Mouse (Mus musculus): ENCODE measurements at regions not wholly inside any gene's neighbourhood (a gene's known extent, or its start where the extent isn't known, plus 50 kb on each side); places are given as distances from the start of the nearest gene placed in this dataset.

DNA sequence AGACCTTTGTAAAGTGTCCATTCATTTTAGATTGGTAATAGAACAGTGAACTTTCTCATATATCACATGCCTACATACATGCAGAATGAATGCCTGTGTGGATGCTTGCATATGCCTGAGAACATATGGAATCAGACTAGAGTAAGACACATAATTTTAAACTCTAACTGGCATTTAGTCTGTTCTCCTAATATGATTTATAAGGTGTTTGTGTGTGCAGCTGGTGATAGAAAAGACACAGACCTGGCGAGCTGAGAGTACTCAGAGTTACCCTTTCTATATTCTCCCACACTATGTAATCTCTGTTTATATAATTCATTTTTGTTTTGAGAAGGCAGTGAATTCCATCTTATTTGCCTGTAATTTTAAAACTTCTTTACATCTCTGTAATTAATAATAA, 517.4 kb upstream of the Fam241a start:
- no peak for DNase-seq

DNA sequence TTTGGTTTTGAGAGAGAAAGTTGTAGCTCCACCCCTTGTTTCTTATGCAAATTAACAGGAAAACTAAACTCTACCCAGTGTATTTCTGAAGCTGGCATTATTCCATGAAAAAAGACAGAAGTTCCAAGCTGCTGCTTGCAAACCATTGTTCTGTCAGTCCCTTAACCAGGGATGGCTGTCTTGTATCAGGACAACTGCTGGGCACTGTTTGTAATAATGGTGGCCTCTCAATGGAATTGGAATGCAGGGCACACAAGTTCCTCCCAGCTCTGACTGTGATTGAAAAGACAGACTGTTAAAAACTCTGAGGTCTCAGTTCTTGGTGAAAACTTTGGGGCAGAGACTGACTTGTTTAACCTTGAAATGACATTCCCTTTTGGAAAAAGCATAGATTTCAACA, 516.0 kb upstream of the Fam241a start:
- DNase-seq = no peak

DNA sequence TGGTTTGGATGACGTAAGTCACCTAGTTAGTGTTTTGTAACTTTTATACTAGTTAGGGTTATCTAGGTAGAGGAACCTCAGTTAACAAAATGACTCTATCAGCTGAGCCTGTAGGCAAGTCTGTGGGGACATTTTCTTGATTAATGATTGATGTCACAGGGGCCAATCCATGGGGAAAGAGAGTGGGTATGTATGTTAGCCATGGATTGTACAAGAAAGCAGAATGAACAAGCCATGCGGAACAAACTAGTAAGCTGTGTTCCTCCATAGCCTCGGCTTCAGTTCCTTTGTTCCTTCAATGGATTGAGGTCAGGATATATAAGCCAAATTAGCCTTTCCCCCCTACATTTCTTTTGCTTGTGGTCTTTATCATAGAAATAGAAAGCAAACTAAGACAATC, 498.7 kb upstream of the Fam241a start:
- DNase-seq = no peak

DNA sequence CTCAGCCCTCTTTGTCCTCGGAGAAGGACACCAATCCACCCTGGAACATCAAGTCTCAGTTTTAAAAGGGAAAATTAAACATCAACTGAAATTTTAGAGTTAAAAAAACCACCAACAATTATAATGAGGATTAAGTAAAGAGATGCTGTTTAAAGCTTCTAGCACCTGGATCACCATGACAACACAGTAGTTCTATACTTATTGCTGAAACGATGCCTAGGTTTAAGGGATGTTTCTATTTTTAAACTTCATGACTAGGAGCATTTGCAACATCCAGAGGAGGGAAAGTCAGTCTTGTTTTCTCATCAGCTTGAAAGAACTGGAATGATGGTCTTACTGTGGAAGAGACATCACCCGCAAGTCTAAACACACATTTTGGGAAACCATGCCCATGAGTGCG, 484.5 kb upstream of the Fam241a start:
- no peak for DNase-seq

DNA sequence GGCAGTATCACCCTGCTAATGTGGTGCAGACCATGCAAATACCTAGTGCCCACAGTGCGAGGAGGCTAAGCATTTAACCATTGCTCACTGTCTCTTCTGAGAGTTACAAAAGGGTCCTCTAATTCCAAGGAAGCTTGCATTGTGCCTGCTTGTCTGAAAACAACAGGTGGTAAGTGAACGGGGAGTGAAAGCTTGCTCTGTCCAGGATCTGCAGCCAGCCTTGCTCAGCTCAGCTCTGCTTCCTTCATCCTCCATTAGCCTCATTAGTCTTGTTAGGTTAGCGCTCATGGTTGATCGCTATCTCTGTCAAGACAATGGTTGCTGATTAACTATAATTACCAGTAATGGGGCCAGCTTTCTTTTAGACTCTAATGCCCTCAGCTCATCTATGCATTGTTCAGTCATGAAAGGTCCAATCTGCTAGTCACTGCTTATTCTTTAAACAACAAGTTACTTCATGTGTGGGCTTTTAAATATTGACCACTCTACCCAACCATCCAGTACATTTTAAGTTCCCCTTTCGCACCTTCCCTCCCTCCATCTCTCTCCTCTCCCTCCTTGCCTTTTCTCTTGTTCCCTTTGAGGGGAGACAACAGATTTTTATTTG, 473.5 kb upstream of the Fam241a start:
- DNase-seq = no peak

DNA sequence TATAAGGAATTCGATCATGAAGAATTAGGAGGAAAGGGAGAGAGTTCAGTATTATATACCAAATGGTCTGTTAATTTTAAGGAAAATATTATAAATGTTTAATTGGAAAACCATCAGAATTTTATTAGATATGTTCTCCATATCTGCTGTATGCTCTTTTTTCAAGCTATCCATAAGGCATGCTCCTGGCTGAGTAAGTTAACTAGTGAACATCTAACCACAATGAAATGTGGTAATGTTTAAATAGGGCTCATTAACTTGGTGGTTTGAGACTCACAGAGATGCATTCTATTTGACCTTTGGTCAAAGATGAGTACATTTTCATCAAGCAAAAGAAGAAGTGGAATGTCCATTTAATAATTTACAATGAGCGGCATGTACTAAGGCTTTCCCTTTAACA, 466.2 kb upstream of the Fam241a start:
- no peak for DNase-seq

DNA sequence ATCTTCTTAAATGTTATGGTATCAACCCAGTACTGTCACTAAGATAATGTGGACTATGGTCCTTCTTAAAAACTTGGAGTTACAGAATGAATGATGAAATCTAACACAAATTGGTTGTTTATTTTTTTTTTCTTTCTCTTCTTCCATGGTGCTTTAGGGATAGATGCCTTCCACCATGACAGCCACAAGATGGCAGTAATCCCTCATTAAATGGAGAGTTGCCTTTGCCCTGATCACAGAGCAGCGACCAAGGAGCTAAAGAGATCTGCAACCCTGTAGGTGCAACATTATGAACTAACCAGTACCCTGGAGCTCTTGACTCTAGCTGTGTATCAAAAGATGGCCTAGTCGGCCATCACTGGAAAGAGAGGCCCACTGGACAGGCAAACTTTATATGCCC, 453.0 kb upstream of the Fam241a start:
- peak; percentile 44 for DNase-seq

DNA sequence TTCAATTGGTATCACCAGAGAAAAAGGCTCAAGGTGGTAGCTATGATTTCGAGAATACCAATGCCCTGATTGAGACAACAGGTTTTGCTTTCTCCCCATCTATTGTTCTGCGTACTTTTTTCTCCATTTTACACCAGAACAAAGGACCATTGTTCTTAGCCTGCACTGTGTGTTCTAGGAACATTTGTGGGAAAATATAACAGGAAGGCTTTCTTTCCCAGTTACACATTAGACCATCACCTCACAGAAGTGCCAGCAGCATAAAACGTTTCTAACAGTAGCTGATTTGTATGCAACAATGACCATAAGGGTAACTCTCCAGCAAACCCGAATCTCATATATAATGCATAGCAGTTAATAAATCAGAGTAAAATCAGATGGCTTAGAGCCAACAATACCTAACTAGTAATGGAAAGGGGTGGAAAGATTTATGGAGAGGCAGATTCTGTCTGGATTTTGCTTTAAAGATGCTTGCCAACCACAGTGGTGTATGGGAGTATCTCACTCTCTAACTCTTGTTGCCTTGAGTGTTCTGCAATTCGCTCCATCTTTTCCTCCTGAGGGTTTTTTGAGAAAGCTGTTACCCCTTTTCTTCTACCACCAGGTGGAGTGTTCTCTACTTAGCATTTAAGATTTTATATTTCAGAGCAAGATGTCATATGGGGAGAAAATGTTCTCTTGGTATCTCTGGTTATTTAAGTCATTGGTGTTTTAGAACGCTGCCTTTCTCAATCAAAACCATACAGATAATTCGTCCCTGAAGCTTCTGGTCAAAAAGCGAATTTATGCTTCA, 451.9 kb upstream of the Fam241a start:
- DNase-seq = no peak

DNA sequence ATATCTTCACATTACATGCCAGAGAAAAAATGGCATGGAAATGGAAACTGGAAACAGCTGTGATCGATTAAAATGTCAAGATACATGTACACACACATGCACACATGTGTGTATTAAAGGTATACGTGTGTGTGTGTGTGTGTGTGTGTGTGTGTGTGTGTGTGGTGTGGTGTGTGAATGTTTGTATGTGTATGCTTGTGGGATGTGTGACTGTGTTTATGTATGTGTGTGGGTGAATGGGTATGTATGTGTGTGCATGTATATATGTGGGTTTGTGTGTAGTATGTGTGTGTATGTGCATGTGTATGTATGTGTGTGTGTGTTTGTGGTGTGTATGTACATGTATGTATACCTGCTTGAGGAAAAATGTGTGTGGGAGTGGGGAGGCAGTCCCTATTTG, 441.4 kb upstream of the Fam241a start:
- no peak for DNase-seq

DNA sequence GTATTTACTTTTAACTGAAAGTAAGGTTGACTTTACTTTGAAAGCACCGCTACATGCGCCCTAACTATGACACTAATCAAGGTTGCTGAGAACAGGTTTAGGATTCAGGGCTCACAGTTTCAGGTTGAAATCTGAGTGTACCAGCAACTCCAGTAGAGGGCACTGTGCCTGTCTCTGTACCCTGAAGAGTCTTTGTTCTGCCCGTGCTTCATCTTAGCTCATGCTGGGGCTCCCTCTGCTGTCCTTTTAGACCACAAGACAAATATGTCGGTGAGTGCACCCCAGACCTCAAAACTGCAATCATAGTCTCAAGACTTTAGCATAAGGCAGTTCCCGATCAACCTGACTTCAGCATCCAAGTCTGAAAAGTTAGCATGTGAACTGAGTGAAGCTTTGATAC, 440.9 kb upstream of the Fam241a start:
- peak; percentile 85 to 88 for DNase-seq

DNA sequence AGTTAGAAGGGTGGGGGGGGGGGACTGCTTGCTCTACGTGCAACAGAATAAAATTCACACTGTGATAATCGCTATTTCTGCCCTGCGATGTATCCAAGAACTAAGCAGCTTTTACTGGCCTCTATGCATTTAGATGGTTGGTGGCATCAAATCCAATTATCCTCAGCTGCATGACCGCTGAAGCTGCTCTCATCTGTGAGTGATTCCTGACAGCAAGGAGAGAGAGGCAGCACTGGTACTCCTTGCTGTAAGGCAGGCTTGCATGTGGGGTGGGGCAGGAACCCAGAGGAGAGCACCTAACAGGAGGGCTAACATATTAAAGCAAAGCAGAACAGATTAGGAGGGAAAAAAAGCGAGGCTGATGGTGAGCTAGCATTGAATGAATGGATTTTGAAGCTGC, 431.6 kb upstream of the Fam241a start:
- DNase-seq = no peak

DNA sequence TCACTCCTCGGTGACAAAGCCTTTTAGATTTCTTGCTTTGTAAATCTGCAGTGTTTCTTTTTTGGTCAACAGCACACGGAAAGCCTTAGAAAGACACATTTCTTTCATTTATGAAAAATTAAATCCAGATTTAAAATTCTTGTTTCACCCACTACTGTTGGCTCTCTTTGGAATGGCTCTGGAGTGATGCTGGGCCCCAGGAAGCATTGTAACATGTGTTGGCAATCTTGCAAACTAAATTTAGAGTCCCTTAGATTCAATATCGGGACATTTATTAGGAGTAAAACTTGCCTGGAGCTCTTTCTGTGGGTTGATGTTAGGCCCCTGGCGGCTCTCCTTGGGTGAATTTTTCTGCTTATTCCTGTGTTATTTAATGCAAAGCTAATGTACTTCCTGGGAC, 405.2 kb upstream of the Fam241a start:
- DNase-seq = no peak

DNA sequence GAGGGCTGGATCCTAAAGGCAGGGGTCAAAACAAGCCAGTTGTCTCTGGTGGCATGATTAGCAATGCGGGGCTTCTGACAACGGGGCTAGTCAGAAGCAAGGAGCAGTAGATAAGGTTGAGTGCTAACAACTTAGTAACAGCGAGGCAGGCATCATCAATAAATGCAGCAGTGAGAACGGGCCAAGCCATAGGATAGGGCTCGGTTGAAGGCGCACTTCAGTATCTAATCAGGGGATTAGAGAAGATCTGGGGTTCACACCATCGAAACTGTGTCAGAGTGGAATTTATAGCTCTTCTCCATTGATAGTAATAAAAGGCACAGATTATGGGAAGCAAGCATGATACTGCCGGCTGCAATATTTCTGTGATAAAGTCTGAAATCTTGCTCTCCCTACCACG, 402.0 kb upstream of the Fam241a start:
- no peak for DNase-seq

DNA sequence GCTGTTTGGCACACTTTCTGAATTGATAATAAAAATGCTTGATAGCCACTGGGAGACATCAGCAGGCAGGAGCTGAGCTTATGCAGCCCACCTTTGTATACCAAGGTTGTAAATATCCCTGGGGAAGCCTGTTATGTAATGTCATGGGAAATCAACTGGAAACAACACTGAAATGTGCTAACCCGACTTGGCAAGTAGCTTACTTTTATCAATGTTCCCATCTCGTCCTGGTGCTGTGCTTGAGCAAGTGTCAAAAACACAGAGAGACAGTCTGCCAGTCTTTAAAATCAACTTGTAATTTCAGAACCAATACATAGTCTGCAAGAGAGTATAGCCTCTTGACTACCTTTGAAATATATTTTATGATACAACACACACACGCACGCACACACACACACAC, 391.7 kb upstream of the Fam241a start:
- no peak for DNase-seq

DNA sequence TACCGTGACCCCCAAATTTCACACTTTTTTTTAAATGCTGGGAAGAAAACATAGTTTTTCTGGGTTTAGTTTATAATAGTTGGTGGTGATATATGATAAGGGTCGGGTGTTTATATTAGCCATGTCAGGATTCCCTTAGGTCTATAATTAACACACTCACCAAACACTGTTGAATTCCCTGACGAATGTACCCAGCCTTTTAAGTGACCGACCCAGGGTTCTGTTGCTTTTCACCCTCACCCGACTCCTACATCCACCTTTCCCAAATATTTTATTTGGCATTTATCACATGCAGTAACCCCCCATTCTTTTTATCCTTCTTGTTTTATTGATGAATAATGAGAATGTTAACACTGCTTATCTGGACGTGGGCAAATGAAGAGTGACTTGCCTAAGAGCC, 389.1 kb upstream of the Fam241a start:
- DNase-seq = no peak

DNA sequence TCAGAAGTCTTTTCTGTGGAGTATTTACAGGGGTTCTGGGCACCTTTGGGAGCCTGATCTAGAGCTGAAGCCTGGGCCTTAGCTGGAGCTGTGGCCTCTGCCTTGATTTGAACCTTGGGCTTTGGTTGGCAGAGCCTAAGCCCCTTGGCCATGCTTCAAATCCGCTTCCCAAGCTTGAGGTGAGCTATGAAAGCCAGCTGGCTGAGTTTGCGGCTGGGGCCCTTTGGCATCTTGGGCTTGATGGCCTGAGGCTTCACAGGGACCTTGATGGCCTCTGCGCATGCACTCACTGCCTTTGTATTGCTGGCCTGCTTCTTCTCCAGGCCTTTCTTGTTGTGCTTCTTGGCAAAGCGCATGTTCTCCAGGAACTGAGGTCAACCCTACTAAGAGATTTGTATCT, 384.5 kb upstream of the Fam241a start:
- DNase-seq = peak in 1 of 2 experiments; percentile 34

DNA sequence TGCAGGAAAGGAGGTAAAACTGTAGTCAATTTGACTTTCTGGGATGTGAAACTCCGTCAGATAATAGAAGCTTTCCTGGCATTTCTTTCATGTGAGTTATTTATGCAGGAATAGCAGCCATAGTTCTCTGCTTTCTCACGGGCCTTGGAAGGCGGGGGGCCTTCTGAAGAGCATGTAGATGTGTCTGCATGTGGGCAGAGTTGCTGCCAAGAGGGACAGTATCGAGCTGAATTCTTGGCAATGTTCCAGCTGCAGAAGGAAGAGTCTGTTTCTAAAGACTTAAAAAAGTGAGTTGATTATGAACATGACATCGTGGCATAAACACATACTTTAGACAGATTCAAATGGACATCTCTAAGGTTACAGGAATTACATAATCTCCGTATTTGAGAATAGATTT, 374.5 kb upstream of the Fam241a start:
- DNase-seq = no peak

DNA sequence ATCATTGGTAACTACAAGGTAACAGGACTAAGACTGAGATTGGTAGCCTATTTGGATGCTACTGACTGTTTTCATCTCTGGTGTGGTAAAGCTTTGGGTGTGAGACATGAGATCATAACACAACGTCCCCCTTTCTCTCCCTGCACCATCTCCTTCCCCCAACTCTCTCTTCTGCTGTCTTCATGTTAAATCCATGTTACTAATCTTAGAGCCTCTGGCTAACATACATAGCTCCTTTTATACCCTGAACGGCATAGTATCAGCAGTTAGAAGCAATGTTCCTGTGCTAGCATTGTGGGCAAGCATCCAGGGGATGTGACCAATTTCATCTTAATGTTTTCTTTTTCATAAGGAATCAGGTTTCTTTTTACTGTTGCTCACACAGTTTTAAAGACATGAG, 365.1 kb upstream of the Fam241a start:
- no peak for DNase-seq

DNA sequence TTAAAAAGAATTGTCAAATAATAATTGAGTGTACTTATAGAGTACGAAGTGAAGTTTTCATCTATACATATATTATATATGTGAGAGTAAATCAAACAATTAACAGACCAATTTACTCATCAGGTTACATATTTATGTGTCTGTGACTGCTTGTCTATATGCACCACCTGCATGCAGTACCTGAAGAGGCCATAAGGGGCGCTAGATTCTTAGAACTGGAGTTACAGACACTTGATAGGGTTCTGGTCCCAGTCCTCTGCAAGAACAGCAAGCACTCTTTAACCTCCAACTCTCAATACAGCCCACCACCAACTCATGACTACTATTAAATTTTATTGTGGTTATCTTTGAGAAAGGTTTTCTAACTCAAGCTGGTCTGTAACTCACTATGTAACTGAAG, 351.7 kb upstream of the Fam241a start:
- no peak for DNase-seq

DNA sequence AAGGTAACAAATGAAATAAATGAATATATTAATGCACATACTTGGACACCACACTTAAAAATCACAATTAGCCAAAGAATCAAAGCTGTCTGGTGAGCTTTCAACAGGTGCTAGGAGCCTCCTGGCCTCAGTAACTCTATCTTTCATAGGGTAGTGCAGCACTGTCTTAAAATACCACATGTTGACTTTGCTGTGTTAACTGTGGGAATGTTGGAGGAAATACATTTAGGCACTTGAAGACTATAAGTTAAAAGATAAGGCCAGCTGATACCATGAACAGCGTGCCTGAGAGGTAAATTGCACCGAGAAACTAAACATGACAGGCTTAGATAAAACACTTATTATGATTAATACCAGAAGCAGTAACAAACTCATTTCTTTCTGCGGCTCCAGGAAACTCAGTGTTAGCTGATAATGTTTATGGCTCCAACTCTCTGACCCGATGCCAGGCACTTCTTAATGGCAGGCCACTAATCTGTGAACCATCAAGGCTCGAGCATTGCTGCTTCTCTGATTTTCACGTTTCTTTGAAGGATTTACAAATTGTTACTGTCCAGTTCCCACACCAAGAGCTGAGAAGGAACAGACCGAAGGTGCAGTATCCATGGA, 343.8 kb upstream of the Fam241a start:
- DNase-seq = no peak

DNA sequence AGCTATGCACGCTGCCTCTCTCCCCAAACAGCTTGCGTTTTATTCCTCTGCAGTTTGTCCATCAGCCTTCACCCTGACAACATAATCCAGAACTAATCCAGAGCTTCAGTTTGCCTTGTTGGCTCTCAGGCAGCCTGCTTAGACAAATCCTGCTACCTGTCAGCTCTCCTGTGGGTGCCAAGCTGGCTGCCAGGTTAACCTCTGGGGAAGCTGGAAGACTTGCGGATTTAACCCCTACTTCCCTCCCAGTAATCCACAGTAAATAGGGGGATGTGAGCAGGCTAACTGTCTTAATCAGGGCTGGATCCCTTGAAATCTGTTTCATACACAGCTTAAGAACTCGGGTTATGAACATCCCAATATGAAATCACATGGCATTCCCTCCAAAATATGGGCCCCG, 334.3 kb upstream of the Fam241a start:
- no peak for DNase-seq

DNA sequence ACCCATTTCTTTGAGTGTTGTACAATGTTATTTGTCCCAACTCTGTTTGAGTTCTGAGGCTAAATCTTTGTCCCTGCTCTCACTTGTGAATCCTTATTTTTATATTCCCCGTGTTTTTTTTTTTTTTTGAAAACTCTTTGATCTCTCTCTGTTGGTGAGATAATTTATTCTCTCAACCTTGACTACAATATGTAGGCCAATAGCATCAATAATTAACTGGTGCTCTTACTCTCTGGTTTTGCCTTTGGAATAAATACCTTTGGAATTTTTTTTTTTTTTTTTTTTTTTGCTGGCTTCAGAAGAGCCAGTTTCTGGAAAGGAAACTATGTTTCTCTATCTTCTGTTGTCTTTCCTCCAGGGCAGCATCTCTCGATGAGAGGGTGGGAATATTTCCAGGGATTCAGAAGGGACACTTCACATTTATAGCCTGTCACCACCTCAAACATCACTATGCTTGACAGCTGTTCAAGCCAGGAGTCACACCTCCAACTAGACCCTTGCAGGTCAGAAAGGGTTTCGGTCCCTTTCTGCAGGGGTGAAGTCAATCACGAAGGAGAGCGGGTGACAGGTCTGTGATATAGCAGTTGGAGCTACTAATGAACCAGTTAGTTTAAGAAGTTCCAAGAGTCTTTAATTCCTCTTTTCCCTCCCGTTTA, 330.9 kb upstream of the Fam241a start:
- DNase-seq = no peak

DNA sequence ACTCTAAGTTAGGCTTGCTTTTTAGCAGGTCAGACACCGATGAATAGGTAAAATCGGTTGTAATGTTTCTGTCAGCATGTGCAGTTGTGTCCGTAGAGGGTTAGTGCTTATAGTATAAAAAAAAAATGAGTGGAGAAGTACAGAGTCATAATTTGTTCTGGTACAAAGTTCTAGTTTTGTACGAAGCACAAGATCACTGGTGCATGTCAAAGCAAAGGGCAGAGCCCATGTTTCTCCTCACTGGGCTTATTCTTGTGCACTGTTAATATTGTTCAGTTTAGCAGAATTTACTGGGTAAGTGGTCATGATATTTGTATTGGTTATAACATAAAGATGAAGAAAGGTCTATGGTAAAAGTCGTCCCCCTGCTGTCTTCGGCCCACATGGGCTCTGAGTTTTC, 330.4 kb upstream of the Fam241a start:
- peak; percentile 44 to 66 for DNase-seq

DNA sequence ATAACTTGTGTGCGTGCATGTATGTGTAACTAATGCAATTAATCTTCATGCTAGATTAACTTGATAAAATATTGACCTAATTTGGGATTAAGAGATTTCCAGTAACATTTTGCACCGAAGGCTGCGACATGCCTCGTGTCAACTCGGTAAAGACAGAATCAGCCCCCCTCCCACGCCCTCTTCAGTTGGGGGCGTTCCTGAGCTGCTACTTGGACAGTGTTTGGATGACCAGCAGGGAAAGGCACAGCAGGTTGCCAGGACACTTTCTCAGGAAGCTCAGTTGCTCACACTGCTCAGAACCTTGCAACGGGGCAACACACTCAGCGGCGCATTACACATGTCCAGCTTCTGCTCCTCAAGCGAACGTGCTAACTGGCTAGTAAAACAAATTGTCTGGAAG, 326.2 kb upstream of the Fam241a start:
- DNase-seq = peak in 1 of 2 experiments; percentile 46

All from kidney, postnatal 25 days (tissue).